Mouse (Mus musculus) spleen, adult 2 months (tissue): ENCODE measurements at regions not wholly inside any gene's neighbourhood (a gene's known extent, or its start where the extent isn't known, plus 50 kb on each side); places are given as distances from the start of the nearest gene placed in this dataset.

Source experiments
- CTCF ChIP-seq: fragments of 200-500 bp; IDR thresholded peaks from 2 replicates; pipeline ENCODE4 v1.5.1; 2011; ENCODE audit warnings: mild to moderate bottlenecking, inconsistent platforms; ENCODE audit not compliant: insufficient read depth, insufficient read length, insufficient replicate concordance; ENCODE audit errors: extremely low read depth
- POLR2A ChIP-seq: fragments of 200-500 bp; IDR thresholded peaks from 2 replicates; pipeline ENCODE4 v1.6.1; 2011; ENCODE audit warnings: low read depth, low read length, inconsistent platforms

- TF ChIP-seq CTCF (no peak), POLR2A (no peak)
These were observed 174.5 kb downstream of the 1700010I14Rik start for GRCm38 (mm10) chr17:9162676-9163075.
